Mouse (Mus musculus) heart, adult 9 months (tissue): ENCODE measurements around the gene Exosc1.
"Not testable (repeated sequence)": the region's sequence is repeated elsewhere in the genome, so short reads cannot be mapped to it uniquely, and the experiment has no call there.

Experiments used
- DNase-seq, 2 experiments: peaks; one replicate each; pipeline ENCODE4 v3.0.0; 2022; ENCODE audit warnings: low spot score in 2 of 2

Gene Exosc1

DNA sequence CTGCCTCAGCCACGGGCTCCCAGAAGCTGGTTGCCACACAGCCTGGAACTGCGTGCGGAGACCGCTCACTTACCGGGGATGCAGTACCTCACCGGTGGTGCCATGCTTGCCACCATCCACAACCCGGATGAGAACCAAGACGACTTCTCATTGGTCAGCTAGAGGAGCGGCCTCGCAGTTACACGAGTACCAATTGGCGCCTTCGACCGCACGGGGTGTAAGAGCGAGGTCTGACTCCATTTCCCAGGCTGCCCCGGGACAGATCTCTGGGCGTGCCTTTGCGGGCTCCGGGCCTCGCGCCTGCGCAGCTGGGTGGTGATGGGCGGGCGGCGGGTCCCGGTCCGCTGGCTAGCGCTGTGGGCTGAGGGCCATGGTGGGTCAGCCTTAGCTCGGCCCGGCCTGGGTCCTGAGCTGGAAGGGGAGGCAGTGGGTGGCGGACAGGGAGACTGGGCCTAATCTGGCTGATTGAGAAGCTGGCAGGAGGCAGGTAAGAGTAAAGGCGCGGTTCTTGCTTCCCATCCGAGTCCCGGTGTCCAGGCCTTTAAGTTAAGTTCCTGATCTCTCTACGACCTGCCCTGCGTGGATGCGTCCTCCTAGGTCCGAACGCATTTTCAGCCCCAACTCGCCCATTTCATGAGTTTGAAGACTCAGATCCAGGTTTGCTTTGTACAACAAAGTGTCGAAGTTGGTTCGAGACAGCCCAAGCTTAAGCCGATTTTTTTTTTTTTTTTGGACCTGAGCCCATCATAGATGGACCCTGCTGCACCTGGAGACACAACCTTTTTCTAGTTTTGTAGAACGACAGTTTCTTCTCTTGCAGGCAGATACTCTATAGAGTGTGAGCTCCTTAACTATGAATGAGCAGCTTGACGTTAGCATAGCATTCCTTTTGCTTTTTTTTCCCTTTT is at the start of gene Exosc1, which contains the start of gene Zdhhc16:
Gene Exosc1, minus strand, starts transcription at position 245 of the 908 bp plus-strand sequence.
Gene Zdhhc16, plus strand, starts transcription at position 302 of the 908 bp plus-strand sequence.
- DNase-seq = peak; percentile 99 to 100

DNA sequence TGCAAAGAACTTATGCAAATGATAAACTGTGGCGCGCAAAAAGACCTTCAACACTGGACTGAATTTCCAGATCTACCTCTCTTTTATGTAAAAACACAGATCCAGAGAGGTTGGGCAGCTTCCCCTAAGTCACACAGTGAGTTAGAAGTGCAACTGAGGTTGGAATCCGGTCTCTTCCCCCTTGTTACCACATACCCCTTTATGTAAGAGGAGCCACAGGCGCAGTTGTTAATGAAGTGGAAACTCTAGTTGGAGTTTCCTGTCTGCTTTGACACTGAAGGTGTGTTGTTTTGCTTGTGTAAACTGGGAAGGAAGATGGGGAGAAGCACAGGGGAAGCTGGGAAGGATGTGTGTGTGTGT is 49.5 kb upstream of the Exosc1 start:
- no peak for DNase-seq

DNA sequence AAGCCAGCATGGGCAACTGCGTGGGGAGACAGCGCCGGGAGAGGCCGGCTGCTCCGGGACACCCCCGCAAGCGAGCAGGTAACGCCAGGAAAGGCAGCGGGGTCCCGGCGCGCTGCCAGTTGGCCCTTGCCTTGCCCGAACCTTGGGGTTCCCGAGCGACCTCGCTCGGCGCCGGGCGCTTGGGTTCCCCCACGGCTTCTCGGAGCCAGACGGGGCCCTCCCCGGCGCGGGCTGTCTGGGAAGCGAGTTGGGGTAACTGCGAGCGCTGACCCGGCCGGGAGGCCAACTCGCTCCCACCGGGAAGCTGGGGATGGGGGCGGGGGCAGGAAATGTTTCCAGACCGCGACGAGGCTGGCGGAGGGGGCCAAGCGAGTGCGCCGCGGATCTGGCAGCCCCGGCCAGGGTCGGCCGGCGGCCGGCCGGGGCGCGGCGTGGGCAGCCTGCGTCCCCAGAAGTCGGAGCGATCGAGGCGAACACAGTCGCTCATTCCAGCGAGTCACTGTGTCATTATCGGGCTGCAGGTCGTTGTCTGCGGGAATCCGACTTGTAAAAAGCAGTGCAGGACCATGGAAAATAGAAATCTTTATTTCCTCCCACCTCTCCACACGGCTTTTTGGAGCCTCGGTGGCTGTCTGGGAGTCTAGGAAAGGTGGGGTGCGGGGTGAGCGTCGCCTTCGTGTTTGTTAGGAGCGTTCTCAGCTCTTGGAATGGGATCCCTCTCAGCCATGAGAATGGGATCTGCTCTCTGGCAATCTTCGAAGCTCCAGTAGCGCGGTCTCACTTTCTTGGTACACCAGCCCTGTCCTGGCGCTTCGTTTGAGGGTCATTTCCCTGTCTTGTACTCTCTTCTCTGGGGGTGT is 48.9 kb upstream of the Exosc1 start:
- DNase-seq = peak in 1 of 2 experiments; percentile 37

DNA sequence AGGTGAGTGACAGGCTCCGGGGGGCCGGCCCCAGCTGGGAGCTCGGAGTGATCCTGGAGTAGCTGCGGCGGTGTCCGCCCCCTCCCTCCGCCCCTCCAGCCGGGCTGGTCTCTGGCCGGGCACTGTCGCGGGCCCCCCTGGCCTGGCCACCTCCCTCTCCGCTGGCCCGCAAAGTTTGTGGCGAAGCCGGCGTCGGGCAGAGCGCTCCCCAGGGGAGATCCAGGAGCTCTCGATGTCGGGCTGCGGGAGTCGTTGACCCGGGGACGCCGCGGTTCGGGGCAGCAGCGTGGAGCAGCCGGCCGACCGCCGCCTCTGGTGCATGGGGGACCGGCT is 48.3 kb upstream of the Exosc1 start, which contains the start of gene Ubtd1:
Gene Ubtd1, plus strand, starts transcription at position 169 of the 333 bp plus-strand sequence.
- no peak for DNase-seq

DNA sequence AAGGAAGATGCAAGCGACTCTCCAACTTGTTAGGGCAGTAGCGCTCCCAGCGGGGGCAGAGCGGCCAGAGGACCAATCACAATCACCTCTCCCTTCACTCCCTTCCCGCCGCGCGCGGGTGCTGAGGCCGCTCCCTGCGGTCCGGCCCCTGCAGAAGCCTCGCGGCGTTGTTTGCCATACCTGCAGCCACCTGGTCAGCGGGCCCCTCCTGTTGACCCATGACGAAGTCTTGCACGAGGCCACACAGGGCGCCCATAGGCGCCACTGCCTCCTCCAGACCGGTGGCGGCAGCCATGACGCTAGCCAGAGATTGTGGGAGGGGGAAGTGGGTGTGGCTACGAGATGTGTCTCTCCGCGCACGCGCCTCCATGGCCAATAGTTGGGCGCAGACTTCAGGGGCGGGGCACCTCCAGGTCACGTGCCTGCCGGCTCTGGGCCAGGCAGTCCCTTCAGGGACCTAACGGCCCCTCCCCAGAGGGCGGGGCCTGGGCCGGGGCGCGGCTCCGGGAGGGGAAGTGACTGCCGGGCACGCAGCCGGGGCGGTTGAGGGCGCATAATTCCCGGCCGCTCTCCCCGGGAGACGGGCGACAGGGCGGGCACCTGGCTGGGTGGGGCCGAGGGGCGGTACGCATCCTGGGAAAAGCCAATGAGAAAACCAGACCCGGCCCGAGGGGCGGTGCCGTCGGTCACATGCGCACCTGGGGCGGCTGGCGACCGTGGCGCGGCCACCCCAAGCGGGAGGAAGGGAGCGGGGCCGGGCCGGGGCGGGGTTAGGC is 47.8 kb upstream of the Exosc1 start, which contains the start of gene Mms19:
Gene Mms19, minus strand, starts transcription at position 339 of the 776 bp plus-strand sequence.
- peak; percentile 99 for DNase-seq

DNA sequence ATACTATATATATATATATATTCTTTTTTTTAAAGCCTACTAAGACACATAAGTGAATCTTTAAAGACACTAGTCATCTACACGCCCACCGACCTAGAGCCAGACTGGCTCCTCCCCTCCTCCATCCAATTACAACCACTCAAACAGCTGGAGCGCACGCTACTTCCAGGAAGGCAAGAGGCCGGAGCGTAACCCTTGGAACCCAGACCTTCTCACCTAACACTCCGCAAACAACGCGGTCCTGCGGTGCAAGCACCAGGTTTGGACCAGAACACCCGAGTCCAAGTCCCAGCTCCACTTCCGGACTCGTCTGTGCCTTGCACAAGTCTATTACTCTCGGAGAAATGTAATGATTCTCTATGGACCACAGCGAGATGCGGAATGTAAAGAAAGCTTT is 47.2 kb upstream of the Exosc1 start:
- DNase-seq = peak; percentile 33 to 34

DNA sequence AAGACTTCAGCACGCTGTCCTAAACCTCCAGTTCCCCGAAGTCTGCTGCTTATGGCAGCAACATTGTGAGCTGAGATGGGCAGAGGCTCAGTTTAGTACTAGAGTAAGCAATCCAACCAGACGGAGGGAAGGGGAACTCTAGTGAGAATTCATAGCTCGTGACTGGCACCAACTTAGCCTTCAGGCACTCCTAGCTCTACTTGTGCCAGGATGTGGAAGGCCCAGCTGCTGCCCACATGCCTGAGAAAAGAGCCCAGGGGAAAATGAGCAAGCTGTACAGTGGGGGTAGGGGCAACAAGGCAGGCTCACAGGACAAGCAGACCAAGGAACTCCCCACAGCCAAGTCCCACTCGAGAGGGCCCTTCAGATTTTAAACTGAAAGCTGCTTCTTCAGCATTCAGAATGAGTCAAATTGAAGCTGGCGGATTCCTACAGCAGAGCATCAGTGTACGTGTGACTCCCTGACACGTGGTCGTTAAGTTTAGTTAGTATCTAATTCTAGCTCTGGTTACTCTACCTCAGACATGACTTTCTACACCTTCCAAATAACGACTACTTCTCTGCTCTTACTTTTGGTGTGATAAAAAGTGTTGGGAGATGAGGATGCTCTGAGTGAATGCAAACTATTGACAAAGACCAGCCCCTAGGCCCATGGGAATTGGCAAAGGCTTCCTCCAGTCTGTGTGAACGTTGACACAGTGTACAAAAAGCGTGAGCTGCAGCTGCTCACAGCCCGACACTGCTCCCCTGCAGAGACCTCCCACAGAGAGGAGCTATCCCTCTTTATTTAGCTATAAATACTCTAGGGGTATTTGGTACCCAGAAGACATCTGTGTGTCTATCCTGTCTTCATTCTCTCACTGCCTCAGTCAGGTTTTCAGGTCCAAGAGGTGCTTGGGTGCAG is 40.9 kb upstream of the Exosc1 start:
- no peak for DNase-seq

DNA sequence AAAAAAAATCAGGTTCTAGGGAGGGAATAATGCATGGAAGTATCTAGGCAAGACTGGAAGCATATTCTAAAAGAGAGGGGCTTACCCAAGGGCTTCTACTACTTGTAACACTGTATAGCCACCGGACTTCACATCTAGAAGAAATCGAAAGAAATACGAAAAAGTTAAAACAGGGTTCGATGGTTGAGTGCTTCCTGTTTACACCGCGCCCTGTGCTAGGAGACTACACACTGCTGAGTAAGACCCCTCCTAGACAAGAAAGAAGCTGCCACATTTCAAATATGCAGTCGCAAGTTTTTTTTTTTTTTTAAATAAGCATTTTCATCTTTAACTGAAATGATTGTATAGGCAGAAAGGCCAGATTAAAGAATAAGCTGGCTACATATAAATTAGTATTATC is 36.4 kb upstream of the Exosc1 start:
- no peak for DNase-seq

DNA sequence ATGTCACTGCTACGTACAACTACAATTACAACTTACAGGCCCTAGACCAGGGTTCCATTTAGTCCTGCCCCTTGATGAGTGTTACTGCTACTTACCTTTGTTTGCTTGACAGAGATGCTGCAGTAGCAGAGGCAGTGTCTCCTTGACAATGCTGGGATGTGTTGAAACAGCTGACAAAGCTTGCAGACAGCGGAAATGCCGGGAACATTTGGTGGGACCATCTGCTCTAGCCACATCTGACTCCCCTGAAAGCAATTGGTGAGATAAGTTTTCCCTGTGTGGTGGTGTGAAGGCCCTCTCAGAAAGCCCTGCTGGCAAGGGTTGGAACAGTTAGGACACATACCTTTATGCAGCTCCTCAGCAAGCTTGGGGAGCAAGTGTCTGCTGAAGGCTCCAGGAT is 20.4 kb upstream of the Exosc1 start:
- no peak for DNase-seq

DNA sequence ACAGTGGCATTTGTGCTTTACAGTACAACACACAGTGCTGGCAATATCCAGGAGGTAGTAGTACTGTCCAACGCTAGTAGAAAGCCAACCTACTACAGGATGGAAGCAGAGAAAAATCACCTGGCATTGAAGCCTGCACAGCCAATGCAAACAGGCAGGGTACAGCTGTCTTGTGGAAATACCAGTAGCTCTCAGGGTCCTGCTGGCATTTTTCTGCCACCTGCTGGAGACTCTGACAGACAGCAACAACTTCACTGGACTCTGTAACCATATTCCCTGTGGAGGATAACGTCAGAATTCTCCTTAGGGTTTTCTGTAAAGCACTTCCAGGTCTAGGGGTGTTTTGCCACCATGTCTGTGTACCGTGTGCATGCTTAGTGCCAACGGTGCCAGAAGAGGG is 19.1 kb upstream of the Exosc1 start:
- no peak for DNase-seq

DNA sequence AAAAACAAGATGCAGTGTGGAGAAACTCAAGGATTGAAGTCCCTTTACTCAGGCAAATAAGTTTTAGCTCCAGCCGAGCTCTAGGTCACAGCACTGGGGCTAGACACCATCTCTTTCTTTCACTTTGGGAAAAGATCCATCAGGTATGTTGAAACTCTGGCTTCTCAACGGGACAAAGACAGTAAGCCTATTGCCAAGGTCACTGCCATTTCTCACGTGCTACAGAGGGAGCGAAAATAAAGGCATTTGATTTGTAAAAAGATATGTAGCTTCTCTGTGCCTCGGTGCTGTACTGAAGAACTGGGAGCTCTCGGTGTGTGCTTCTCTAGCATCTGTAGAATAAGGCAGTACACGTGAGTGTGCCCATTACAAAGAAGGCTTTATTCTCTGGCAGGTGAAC is 10.6 kb upstream of the Exosc1 start:
- no peak for DNase-seq

DNA sequence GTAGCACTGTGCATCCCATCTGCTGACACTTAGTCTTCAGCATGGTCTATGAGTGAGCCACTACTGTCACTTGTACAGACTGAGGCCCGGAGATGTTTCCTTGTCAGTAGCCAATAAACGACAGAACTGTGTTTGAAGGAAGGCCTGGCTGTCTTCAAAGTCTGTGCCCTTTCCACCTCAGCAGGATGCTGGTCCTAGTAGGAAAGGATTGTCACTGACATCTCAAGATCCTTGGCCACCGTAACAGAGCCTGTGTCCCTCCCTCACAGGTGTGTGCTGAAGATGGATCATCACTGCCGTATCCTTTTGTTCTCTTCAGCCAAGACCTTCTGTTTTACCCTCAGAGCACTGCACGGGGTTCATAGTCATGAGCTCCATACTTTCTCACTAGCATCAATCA is 5.3 kb upstream of the Exosc1 start:
- no peak for DNase-seq

DNA sequence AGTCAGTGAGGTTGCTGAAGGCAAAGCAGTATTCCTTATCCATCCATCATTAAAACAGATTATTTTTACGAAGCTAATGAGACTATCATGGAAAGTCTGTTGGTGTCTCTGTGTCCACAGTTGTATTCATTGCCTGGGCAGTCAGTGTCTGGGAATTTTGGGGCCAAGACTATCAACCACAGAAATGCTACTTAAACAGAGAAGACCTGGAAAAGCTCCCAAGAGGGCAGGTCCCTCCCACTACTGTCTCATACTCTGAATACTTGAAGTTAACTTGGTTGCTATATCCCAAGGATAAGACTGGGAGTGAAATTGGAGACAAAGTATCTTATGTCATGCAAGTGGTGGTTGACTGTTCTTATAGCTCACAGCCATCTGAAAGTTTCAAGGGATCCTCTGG is 2.7 kb upstream of the Exosc1 start:
- no peak for DNase-seq

DNA sequence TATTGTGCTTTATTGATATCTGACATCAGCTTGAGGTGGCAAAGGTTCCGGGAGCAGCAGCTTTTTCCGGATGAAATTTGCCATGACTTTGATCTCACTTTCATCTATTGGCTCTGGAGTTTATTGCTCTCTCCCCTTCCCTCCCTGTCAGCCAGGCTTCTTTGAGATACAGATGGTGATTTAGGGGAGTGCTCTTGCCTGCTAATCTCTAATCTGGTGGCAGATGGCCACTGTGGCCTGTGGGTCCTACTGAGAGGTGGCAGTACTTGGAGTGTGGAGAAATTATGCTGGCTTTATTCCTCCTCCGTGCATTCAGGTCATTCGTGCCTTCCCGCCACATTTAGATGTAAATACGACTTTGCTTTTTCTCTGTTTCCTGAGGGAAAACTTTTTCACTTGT is 901 bp upstream of the Exosc1 start:
- no peak for DNase-seq

DNA sequence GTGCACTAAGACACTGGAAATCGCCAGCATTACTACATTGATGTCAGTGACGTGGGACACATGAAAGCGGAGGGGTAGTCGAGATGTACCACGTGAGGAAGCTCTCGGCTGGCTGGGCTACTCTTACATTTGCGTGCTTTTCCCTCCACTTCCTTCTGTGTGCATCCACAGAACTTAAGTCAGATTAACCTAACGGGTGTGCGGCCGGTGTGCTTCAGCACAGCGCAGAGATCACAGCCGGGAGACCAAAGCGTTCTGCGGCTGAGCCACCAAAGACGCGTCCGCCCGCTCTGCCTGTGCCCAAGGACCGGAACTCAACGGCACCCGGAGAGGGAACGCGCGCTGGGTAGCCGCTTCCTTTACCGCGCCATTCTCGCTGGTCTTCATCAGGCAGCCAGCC is 537 bp downstream of the Exosc1 start:
- no peak for DNase-seq

DNA sequence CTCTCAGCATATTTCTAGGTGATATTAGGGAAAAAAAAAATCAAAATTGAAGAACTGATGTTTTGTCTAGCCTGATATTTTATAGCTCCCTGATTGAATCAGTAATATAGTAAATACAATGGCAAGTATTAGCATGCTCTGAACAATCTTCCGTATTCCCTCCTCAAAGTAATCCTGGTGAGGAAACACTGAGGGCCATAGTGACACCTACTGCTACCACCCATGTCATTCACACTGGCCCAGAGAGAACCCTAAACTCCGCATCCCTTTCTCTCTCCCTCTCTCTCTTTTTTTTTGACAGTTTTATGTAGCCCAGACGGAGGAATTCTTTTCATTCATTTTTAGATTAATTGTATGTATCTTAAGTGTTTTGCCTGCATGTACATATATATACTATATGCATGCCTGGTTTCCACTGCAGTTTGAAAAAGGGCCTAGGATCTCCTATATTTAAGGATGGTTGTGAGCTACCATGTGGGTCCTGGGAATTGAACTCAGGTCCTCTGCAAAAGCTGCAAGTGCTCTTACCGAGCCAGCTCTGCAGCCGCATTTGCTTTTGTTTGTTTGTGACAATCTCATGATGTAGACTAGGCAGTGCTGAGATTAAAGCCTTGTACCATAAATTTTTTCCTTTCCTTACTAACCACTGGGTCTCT is 12.7 kb downstream of the Exosc1 start:
- DNase-seq = no peak

DNA sequence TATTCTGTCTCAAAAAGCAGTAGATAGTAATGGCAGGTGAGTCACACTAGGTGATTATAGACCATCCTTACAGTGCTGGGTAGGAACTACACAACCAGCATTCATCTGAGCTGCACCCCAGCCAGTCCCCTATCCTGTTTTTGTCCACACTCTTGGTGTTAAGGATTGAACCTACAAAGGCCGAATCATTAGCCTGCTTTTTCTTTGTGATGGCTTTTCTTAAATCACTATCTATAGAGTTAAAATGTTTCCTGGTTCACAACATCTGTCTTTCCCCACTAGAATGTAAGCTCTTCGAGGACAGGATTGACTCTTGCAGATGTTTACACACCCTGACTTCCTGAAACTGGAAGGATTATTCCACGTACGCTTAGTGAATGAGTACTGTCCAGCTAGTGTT is 13.8 kb downstream of the Exosc1 start:
- DNase-seq = no peak

DNA sequence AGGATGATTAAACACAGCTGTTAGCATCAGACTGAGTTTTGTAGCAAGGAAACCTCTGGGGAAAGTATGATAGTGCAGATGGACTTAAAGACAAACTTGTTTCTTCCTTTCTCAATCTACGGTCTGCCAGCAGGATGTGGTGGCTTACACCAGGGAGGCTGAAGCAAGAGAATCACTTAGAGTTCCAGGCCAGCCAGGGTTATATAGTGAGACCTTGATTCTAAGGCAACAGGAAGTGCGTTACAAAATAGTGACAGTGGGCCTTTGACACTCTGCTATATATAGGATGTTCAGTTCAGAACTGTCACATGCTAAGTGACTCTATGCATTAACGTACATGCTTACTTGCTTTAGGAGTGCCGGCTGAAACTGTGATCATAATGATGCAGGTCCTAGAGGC is 16.4 kb downstream of the Exosc1 start:
- DNase-seq = no peak

DNA sequence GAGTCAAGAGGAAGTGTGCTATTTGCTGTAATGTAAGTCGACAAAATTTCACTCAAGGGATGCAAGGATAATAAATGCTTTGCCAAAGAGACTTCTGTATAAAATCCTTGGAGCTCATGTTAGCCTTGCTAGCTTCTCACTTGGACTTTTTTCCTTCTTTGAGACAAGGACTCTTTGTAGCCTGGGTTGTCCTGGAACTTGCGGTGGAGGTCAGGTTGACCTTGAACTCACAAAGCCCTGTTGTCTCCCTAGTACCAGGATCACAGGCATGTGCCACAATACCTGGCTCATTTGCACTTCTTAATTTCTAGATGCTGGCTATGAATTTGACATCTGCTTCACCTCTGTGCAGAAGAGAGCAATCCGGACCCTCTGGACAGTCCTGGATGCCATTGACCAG is 17.9 kb downstream of the Exosc1 start:
- DNase-seq = no peak

DNA sequence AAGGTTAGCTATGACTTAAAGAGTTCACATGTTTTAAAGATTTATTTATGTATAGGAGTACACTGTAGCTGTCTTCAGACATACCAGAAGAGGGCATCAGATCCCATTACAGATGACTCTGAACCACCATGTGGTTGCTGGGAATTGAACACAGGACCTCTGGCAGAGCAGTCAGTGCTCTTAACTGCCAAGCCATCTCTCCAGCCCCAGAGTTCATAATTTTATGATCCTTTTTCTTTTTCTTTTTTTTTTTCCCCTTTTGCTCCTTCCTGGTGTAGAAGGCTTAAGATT is 18.7 kb downstream of the Exosc1 start:
- not testable (repeated sequence) for DNase-seq
